Mouse (Mus musculus) kidney, embryonic 16.5 days (tissue): ENCODE data around the gene Vipr2. TPM values are rescaled to one million over a fixed set of nuclear protein-coding genes. Genes with fewer than 3 reads are reported as not detected.

ENCODE experiments used
- ATAC-seq: fragments of 200-750 bp; cut with Nextera tagmentation; 2 replicates; pipeline ENCODE4 v1.8.0; 2017; ENCODE audit warnings: moderate TSS enrichment; ENCODE audit not compliant: low FRiP score, low TSS enrichment
- H3K27ac ChIP-seq: fragments of 300-500 bp; sonication (generic); 2 replicates; pipeline ENCODE4 v1.5.1; 2014; ENCODE audit warnings: low read length
- H3K27me3 ChIP-seq: fragments of 300-500 bp; sonication (generic); 2 replicates; pipeline ENCODE4 v1.6.1; 2014; ENCODE audit warnings: low read length, control low read depth, mixed read lengths; ENCODE audit not compliant: insufficient read depth
- H3K36me3 ChIP-seq: fragments of 300-500 bp; sonication (generic); 2 replicates; pipeline ENCODE4 v1.6.1; 2014; ENCODE audit warnings: low read length, control low read depth, mixed read lengths; ENCODE audit not compliant: insufficient read depth
- H3K4me1 ChIP-seq: fragments of 300-500 bp; sonication (generic); 2 replicates; pipeline ENCODE4 v1.6.1; 2014; ENCODE audit warnings: low read length, control low read depth, mixed read lengths; ENCODE audit not compliant: insufficient read depth
- H3K4me2 ChIP-seq: fragments of 300-500 bp; sonication (generic); replicated peaks from 2 replicates; pipeline ENCODE4 v1.6.1; 2014; ENCODE audit warnings: low read depth, low read length
- H3K4me3 ChIP-seq: fragments of 300-500 bp; sonication (generic); 2 replicates; pipeline ENCODE4 v1.5.1; 2014; ENCODE audit warnings: mild to moderate bottlenecking, low read length
- H3K9ac ChIP-seq: fragments of 300-500 bp; sonication (generic); replicated peaks from 2 replicates; pipeline ENCODE4 v1.6.1; 2014; ENCODE audit warnings: low read length
- H3K9me3 ChIP-seq: fragments of 300-500 bp; sonication (generic); 2 replicates; pipeline ENCODE4 v1.6.1; 2016; ENCODE audit warnings: low read length, control low read depth
- WGBS: fragments of 180-500 bp; shearing (Covaris S2); extraction: QIAGEN DNeasy Blood & Tissue Kit; methylation state at CpG from one replicate; pipeline ENCODE4 v1.1.7; 2014; 5-methylcytosine and 5-hydroxymethylcytosine counted together
- microRNA-seq: library from miRNA; unstranded; fragments of <30 nt; microRNA quantifications from one replicate; pipeline ENCODE4, GENCODE M21; 2016
- polyA plus RNA-seq: library from polyadenylated mRNA; unstranded; fragments of >200 nt; fragmentation: Nextera tagmentation; extraction: Ambion mirVana; gene quantifications from 2 replicates; pipeline ENCODE4 v1.2.1, GENCODE M21; 2015

Vipr2 gene
- polyA plus RNA-seq, 1 experiment from 2014 or later = 1.2 TPM

- Histone ChIP-seq H3K9ac (no peak overlapping the region), H3K36me3 (no peaks in the 10 kb centered on the region), H3K9me3 (no peaks in the 10 kb centered on the region), H3K4me3 (no peak overlapping the region), H3K4me2 (no peak overlapping the region), H3K4me1 (no peaks in the 10 kb centered on the region), H3K27me3 (no peaks in the 10 kb centered on the region), H3K27ac (no peak overlapping the region)
- no peak for ATAC-seq
These were observed 104.8 kb downstream of the Vipr2 start for GRCm38 (mm10) chr12:116182376-116182775.

- Histone ChIP-seq H3K36me3 (no peaks in the 10 kb centered on the region), H3K4me2 (no peak overlapping the region), H3K27ac (no peak overlapping the region), H3K27me3 (no peaks in the 10 kb centered on the region), H3K9me3 (no peaks in the 10 kb centered on the region), H3K4me1 (no peaks in the 10 kb centered on the region), H3K4me3 (no peak overlapping the region), H3K9ac (no peak overlapping the region)
- WGBS = 83% methylated on average over 6 of the region's 6 CpGs
- ATAC-seq = no peak
These were observed 105.8 kb downstream of the Vipr2 start for GRCm38 (mm10) chr12:116183212-116183935.

DNA sequence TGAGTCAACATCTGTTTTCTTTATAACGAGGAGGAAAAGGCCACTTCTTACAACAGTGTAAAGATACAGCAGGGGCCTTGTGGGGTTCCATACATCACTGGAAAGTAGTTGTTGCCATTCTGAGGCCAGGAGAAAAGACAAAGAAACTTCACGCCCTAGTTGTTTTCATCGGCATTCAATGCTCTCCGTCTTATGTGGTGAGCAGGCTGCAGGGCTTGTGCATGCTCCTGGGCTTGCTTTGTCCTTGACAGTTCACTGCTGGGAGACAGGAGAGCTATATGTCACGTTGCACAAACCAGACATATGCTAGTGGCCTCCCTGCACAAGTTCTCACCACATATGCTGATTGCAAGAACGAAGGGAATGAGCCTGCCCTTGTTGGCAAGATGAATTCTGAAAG is 116.4 kb downstream of the Vipr2 start:
- ATAC-seq = no peak
- H3K27ac ChIP-seq = no peak overlapping the region
- H3K4me1 ChIP-seq = no peaks in the 10 kb centered on the region
- H3K36me3 ChIP-seq = no peaks in the 10 kb centered on the region
- 75% methylated on average over 6 of the region's 6 CpGs for WGBS
- H3K9ac ChIP-seq = no peak overlapping the region
- H3K27me3 ChIP-seq = no peaks in the 10 kb centered on the region
- H3K9me3 ChIP-seq = no peaks in the 10 kb centered on the region
- no peak overlapping the region for H3K4me2 ChIP-seq
- H3K4me3 ChIP-seq = no peak overlapping the region

GRCm38 (mm10) chr12:116194641-116195040 is 117.1 kb downstream of the Vipr2 start:
- Histone ChIP-seq H3K4me1 (no peaks in the 10 kb centered on the region), H3K4me2 (no peak overlapping the region), H3K4me3 (no peak overlapping the region), H3K27ac (no peak overlapping the region), H3K9ac (no peak overlapping the region), H3K27me3 (no peaks in the 10 kb centered on the region), H3K9me3 (no peaks in the 10 kb centered on the region), H3K36me3 (no peaks in the 10 kb centered on the region)
- ATAC-seq = no peak

Small RNAs within 50 kb of the gene (microRNA-seq; reads per million reads assigned to microRNA genes)
- gene Gm44372 = not detected

Other genes with a start within 250 kb of the Vipr2 start
- 46.9 and 51.8 TPM in 2 replicates for gene Zfp386, start 30.0 kb upstream of the Vipr2 start, polyA plus RNA-seq
- gene Wdr60, start 185.3 kb downstream of the Vipr2 start, polyA plus RNA-seq = 16.5 and 25.8 TPM in 2 replicates
- gene Gm11027, start 197.7 kb downstream of the Vipr2 start, polyA plus RNA-seq = not detected in 2 replicates
- gene Esyt2, start 203.5 kb downstream of the Vipr2 start, polyA plus RNA-seq = 17.2 and 17.5 TPM in 2 replicates